Mouse (Mus musculus) midbrain, embryonic 14.5 days (tissue): ENCODE measurements around the gene Pes1. TPM values are rescaled to one million over a fixed set of nuclear protein-coding genes. Genes with fewer than 3 reads are reported as not detected.
A peak's percentile ranks its signal among the peaks of the same experiment; 100 is the strongest.

Source experiments
- ATAC-seq: fragments of 200-750 bp; cut with Nextera tagmentation; 2 replicates; pipeline ENCODE4 v1.8.0; 2017; ENCODE audit warnings: moderate number of reproducible peaks, moderate library complexity; ENCODE audit not compliant: low FRiP score, low TSS enrichment
- DNase-seq: peaks from one replicate; pipeline ENCODE4 v3.0.0-alpha.2; 2015
- H3K27ac ChIP-seq: fragments of 300-500 bp; sonication (generic); replicated peaks from 2 replicates; pipeline ENCODE4 v1.5.1; 2014; ENCODE audit warnings: mild to moderate bottlenecking, low read depth, low read length, moderate library complexity
- H3K27me3 ChIP-seq: fragments of 300-500 bp; sonication (generic); 2 replicates; pipeline ENCODE4 v1.6.1; 2014; ENCODE audit warnings: low read length, control low read depth, mixed read lengths; ENCODE audit not compliant: control insufficient read depth, insufficient read depth
- H3K36me3 ChIP-seq: fragments of 300-500 bp; sonication (generic); 2 replicates; pipeline ENCODE4 v1.6.1; 2014; ENCODE audit warnings: low read length, control low read depth; ENCODE audit not compliant: control insufficient read depth, insufficient read depth
- H3K4me1 ChIP-seq: fragments of 300-500 bp; sonication (generic); 2 replicates; pipeline ENCODE4 v1.6.1; 2014; ENCODE audit warnings: mild to moderate bottlenecking, antibody characterized with exemption, low read length, control low read depth; ENCODE audit not compliant: control insufficient read depth, insufficient read depth
- H3K4me2 ChIP-seq: fragments of 300-500 bp; sonication (generic); 2 replicates; pipeline ENCODE4 v1.6.1; 2014; ENCODE audit warnings: mild to moderate bottlenecking, low read length, moderate library complexity
- H3K4me3 ChIP-seq: fragments of 300-500 bp; sonication (generic); replicated peaks from 2 replicates; pipeline ENCODE4 v1.5.1; 2014; ENCODE audit warnings: low read depth, low read length
- H3K9ac ChIP-seq: fragments of 300-500 bp; sonication (generic); replicated peaks from 2 replicates; pipeline ENCODE4 v1.6.1; 2014; ENCODE audit warnings: mild to moderate bottlenecking, low read length, moderate library complexity
- H3K9me3 ChIP-seq: fragments of 300-500 bp; sonication (generic); 2 replicates; pipeline ENCODE4 v1.6.1; 2016; ENCODE audit warnings: low read length, control low read depth, mixed read lengths; ENCODE audit not compliant: control insufficient read depth
- WGBS: fragments of 180-500 bp; shearing (Covaris S2); extraction: QIAGEN DNeasy Blood & Tissue Kit; methylation state at CpG from one replicate; pipeline ENCODE4 v1.1.7; 2014; 5-methylcytosine and 5-hydroxymethylcytosine counted together
- polyA plus RNA-seq: library from polyadenylated mRNA; unstranded; fragments of >200 nt; fragmentation: Nextera tagmentation; extraction: Ambion mirVana; gene quantifications from 2 replicates; pipeline ENCODE4 v1.2.1, GENCODE M21; 2014

Gene Pes1
- 39.2 and 54.4 TPM in 2 replicates for polyA plus RNA-seq

DNA sequence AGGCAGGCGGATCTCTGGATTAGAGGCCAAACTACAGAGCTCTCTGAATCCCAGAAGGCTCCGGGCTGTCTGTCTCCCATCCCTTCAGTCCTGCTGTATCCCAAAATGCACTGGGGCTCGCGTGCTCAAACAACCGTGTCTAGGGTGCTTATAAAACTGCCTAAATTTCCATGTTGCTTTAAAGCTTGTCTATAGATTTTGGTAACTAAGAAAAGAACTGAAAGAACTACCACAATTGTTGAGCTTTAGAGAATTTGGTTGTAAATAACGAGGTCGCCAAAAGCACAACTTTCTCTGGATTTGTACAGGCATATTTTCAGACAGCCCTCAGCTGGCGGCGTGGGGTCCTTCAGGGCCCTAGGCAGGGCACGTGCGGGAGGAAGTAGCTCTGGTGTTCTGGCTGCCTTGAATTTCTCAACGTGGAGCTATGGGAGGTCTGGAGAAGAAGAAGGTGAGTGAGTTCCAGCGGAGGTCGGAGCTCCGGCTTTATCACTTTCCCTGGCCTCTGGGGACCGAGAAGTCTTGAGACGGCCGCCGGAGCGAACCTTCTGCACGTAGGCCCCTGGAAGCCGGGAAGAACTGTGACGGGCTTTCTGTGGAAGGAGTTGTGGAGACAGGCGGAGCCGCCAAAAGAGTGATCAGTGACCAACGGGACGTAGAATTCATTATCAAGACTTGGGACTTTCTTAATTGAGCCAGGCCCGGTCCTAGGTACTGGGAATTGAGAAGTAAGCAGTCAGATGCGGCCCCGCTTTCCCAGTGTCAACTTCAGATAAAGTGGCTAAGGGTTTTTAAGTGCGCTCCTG lies at the start of gene Pes1:
Pes1 (plus strand) TSS at position 366 of the 806 bp plus-strand sequence.
- peak; percentile 93 for ATAC-seq
- peak; percentile 92 for DNase-seq
- H3K4me2 ChIP-seq, result peak within 1 kb of the TSS; percentile 68
- H3K4me1 ChIP-seq, result peaks cover 11% of the 10 kb centered on the region
- H3K9me3 ChIP-seq, result no peaks in the 10 kb centered on the region
- WGBS, result under 1% methylated on average over 31 of the region's 31 CpGs
- peak within 1 kb of the TSS; percentile 76 for H3K4me3 ChIP-seq
- H3K27ac ChIP-seq, result peak within 1 kb of the TSS; percentile 52
- peak within 1 kb of the TSS; percentile 68 for H3K9ac ChIP-seq
- H3K36me3 ChIP-seq, result peaks cover 11% of the 10 kb centered on the region
- H3K27me3 ChIP-seq, result no peaks in the 10 kb centered on the region

DNA sequence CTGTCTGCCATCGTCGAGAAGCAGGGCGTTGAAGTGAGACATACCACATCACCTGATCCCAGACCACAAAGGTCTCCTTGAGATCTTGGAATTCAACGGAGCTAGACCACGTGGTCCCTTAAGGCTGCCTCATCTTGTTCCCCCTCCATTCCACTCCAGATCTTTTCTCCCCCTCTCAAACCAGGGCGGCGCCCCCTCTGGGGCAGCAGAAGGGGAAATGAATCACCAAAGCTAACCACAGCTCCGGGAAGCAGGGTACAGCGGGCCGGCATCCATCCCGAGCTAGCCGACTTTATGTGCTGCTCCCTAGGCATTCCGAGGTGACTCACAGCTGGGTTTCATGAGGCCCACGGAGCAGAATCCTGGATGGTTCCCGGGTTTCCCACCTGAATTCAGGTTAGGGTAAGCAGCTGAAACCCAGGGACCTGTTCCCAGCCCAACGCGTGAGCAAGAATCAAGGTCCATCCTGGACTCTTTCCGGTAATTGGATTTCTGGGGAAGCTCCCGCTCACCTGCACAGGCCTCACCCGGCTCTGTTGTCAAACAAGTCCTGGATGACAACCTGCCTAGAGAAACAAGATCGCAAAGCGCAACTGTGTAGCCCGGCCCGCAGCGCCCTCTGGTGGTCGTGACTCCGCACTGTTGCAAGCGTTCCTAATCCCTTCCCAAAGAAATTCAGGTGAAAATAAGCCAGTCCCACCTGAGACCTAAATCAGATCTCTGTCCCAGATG lies 49.5 kb upstream of the Pes1 start, which contains the start of gene Slc35e4:
Slc35e4 (minus strand) TSS at position 556 of the 732 bp plus-strand sequence.
- H3K4me2 ChIP-seq, result peak within 1 kb of the TSS; percentile 90
- DNase-seq (peak; percentile 93), ATAC-seq (peak; percentile 58; the same call in 1 of the 2 replicates)
- peak within 1 kb of the TSS; percentile 60 for H3K9ac ChIP-seq
- no peaks in the 10 kb centered on the region for H3K9me3 ChIP-seq
- under 1% methylated on average over 28 of the region's 28 CpGs for WGBS
- peaks cover 33% of the 10 kb centered on the region for H3K4me1 ChIP-seq
- peak within 1 kb of the TSS; percentile 59 for H3K4me3 ChIP-seq
- H3K27ac ChIP-seq, result peak within 1 kb of the TSS; percentile 74
- 0 out of 2 replicates have a peak, but pooled peaks cover 4% of the 10 kb centered on the region for H3K27me3 ChIP-seq
- no peaks in the 10 kb centered on the region for H3K36me3 ChIP-seq

GRCm38 (mm10) chr11:3918738-3919137 lies 45.0 kb upstream of the Pes1 start:
- H3K4me3 ChIP-seq, result no peak overlapping the region
- no peaks in the 10 kb centered on the region for H3K27me3 ChIP-seq
- 65% methylated on average over 1 of the region's 1 CpGs for WGBS
- ATAC-seq, result no peak
- 0 out of 2 replicates have a peak, but pooled peaks cover 5% of the 10 kb centered on the region for H3K36me3 ChIP-seq
- H3K4me2 ChIP-seq, result no peak overlapping the region
- no peaks in the 10 kb centered on the region for H3K9me3 ChIP-seq
- peak; percentile 54 for DNase-seq
- H3K27ac ChIP-seq, result no peak overlapping the region
- no peak overlapping the region for H3K9ac ChIP-seq
- H3K4me1 ChIP-seq, result no peaks in the 10 kb centered on the region

DNA sequence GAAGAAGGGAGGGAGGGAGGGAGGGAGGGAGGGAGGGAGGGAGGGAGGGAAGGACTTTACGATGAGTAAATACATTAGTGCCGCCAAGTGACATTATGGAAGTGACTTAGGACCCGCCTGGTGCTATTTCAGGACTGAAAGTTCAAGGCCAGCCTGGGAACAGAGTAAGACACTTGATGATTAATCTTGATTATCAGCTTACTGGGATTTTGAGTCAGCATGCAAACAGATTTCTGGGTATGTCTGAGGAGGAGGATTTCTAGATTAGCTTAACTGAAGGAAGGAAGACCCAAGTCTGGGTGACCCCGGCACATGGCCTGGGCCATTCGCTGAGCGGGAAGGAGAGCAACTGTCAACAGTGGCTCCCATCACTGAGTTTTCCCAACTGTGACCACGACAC lies 43.3 kb upstream of the Pes1 start:
- Histone ChIP-seq H3K27me3 (no peaks in the 10 kb centered on the region), H3K4me1 (no peaks in the 10 kb centered on the region), H3K4me3 (no peak overlapping the region), H3K9ac (no peak overlapping the region), H3K36me3 (peaks cover 5% of the 10 kb centered on the region; the same call in 1 of the 2 replicates), H3K9me3 (no peaks in the 10 kb centered on the region), H3K4me2 (no peak overlapping the region), H3K27ac (no peak overlapping the region)
- no peak for ATAC-seq
- no peak for DNase-seq
- 89% methylated on average over 7 of the region's 7 CpGs for WGBS

DNA sequence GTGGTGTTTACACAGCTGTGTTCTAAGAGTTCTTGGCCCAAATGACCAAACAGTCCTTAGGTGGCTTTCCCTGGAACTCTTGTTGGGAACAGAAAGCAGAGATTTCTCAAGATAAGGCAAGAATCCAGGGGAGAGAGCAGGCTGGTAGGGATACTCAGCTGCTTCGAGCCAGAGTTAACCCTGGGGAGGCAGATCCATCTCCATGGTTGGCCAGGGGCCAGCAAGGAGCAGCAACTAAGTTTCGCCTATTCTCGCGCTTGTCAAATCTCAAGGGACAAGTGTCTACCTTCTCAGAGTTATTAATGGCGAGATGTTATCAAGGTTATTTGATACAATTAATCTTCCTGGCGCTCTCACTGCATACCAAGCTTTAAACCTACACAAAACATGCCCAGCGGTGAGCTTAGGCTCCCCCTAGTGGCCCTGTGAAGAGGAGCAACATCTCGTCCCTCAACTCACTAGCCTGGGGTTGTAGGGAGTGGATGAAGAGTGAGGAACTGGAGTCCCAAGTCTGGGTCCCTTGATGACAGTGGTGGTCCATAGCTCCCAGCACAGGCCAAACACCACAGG lies 42.4 kb upstream of the Pes1 start:
- 26% methylated on average over 8 of the region's 8 CpGs for WGBS
- no peak for ATAC-seq

DNA sequence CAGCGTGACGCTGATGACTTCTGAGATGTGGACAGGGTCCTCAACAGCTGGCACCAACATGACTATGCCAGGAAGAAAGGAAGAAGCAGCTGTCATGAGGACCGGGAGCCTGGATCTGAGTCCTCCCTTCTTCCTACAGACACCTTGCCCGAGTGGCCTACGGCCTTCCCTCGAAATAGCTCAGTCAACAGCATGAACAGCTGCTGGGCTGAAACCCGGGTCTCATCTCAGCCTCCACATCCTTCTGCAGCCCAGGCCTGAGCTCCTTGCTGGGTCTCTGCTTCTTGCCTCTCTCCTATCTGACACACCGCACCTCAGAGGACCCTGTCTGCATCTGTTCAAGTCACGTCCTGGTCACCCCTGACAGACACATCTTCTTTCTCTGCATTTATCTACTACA lies 41.7 kb upstream of the Pes1 start:
- ATAC-seq, result no peak
- Histone ChIP-seq H3K36me3 (peaks cover 5% of the 10 kb centered on the region; the same call in 1 of the 2 replicates), H3K4me2 (no peak overlapping the region), H3K9me3 (no peaks in the 10 kb centered on the region), H3K27me3 (no peaks in the 10 kb centered on the region), H3K27ac (no peak overlapping the region), H3K4me1 (no peaks in the 10 kb centered on the region), H3K9ac (no peak overlapping the region), H3K4me3 (no peak overlapping the region)
- 94% methylated on average over 9 of the region's 9 CpGs for WGBS
- no peak for DNase-seq

More for the DNA sequence above, 42.4 kb upstream of the Pes1 start:
- Histone ChIP-seq H3K4me1 (no peaks in the 10 kb centered on the region), H3K4me2 (no peak overlapping the region), H3K9me3 (no peaks in the 10 kb centered on the region), H3K27ac (no peak overlapping the region), H3K36me3 (peaks cover 5% of the 10 kb centered on the region; the same call in 1 of the 2 replicates), H3K9ac (no peak overlapping the region), H3K4me3 (no peak overlapping the region), H3K27me3 (no peaks in the 10 kb centered on the region)
- DNase-seq, result peak; percentile 83

DNA sequence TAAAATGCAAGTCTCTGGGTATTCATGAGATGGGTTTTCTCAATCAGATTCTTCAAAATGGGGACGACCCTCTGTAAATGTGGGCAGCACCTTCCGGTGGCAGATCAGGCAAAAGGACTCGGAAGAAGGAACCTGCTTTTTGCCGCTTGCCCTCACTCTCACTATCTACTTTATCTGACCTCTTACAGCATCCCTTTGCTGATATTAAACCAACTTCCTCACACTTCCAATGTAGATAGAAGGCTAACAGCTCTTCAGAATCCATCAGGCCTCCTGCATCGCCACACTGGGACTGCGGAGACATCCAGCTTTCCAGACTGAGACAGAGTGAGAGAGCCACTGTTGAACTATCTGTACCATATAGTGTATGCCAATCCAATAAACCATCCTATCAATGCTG lies 41.0 kb upstream of the Pes1 start:
- ATAC-seq (no peak), DNase-seq (no peak)
- Histone ChIP-seq H3K36me3 (peaks cover 5% of the 10 kb centered on the region; the same call in 1 of the 2 replicates), H3K4me1 (no peaks in the 10 kb centered on the region), H3K9ac (no peak overlapping the region), H3K4me3 (no peak overlapping the region), H3K4me2 (no peak overlapping the region), H3K27me3 (no peaks in the 10 kb centered on the region), H3K9me3 (no peaks in the 10 kb centered on the region), H3K27ac (no peak overlapping the region)
- WGBS, result 97% methylated on average over 6 of the region's 6 CpGs

DNA sequence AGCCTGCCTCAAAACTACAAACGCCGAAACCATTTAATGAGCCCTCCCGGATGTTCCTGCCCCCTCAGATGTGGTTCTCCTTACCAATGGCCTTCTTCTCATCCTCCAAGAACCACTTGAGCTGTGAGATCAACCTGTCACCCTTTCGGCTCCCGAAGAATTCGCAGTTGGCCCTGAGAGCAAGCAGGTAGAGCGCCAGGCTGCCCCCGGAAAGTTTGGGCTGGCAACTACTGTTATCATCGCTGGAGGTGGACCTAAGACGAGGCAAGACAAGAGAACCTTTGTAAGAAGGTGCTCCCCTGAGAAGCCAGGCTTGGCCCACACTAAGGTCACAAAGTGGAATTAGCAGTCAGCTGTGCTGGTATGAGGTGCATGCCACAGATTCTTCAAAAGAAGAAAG lies 37.9 kb upstream of the Pes1 start:
- DNase-seq (no peak), ATAC-seq (no peak)

More for the DNA sequence above, 37.9 kb upstream of the Pes1 start:
- H3K27ac ChIP-seq, result no peak overlapping the region
- 93% methylated on average over 10 of the region's 10 CpGs for WGBS
- H3K36me3 ChIP-seq, result peaks cover 5% of the 10 kb centered on the region; the same call in 1 of the 2 replicates
- no peak overlapping the region for H3K9ac ChIP-seq
- peaks cover 1% of the 10 kb centered on the region; the same call in 1 of the 2 replicates for H3K4me1 ChIP-seq
- H3K27me3 ChIP-seq, result no peaks in the 10 kb centered on the region
- no peaks in the 10 kb centered on the region for H3K9me3 ChIP-seq
- no peak overlapping the region for H3K4me2 ChIP-seq
- no peak overlapping the region for H3K4me3 ChIP-seq
